Mouse (Mus musculus): ENCODE measurements at regions not wholly inside any gene's neighbourhood (a gene's known extent, or its start where the extent isn't known, plus 50 kb on each side); places are given as distances from the start of the nearest gene placed in this dataset.

DNA sequence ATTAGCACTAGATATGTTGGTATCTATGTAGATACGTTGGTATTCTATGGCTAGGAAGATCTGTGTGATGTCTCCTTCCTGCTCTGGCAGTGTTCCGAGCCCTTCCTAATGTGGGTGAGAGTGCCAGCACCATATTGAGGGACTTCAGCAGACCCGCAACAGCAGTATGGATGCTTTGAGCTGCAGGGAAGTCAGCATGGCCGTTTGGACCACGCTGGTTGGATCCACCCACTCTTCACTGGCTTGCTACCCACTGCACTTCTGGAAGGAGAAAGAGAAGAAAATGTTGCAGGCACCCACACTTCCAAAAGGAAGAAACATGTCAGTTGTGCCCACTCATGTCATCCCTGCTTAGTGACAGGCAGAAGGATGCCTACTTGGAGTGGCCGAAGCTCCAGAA, 346.2 kb upstream of the 3110018I06Rik start:
- ATAC-seq (ENCODE audit: low FRiP score) (no peak), DNase-seq (ENCODE audit: low spot score, missing footprints) (peak; percentile 53)
- H3K4me2 ChIP-seq, result no peak overlapping the region
- H3K9ac ChIP-seq (ENCODE audit: low read length), result no peak overlapping the region
- H3K4me3 ChIP-seq (ENCODE audit: low read depth, low read length), result no peak overlapping the region
- H3K4me1 ChIP-seq (ENCODE audit: control insufficient read depth, insufficient read depth, low read length), result no peaks in the 10 kb centered on the region
- no peak overlapping the region for H3K27ac ChIP-seq (ENCODE audit: low read depth, low read length)
- WGBS, result 91% methylated on average over 6 of the region's 6 CpGs
- no peaks in the 10 kb centered on the region for H3K9me3 ChIP-seq (ENCODE audit: control insufficient read depth, low read length)
- H3K27me3 ChIP-seq (ENCODE audit: control insufficient read depth, insufficient read depth, low read length), result no peaks in the 10 kb centered on the region
- no peaks in the 10 kb centered on the region for H3K36me3 ChIP-seq (ENCODE audit: control insufficient read depth, insufficient read depth, low read length)

DNA sequence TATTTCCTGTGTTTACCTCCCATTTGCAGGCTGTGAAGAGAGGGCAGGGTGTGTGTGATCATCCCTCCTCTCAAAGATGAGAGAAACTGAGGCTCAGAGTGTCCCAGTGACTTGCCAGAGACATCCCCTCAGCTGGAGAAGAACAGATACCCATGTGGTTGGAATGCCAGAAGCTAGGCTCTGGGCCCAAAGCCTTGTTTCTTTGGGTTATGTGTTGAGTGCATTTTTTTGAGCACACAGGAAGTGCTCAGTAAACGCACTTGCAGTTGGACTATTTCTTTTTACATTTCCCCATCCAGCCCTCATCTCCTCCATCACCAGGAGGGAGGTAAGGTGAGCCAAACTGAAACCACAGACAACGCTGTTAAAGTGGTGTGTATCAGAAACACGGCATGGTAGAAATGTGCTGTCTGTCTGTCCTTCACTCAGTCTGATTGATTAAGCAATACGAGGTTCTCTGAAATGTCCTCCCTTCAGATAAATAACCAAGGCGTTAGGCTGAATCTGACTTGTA, 341.8 kb upstream of the 3110018I06Rik start:
- Histone ChIP-seq H3K4me3 (ENCODE audit: low read depth, low read length) (no peak overlapping the region), H3K27me3 (ENCODE audit: control insufficient read depth, insufficient read depth, low read length) (no peaks in the 10 kb centered on the region), H3K36me3 (ENCODE audit: control insufficient read depth, insufficient read depth, low read length) (no peaks in the 10 kb centered on the region), H3K9me3 (ENCODE audit: control insufficient read depth, low read length) (no peaks in the 10 kb centered on the region), H3K4me1 (ENCODE audit: control insufficient read depth, insufficient read depth, low read length) (no peaks in the 10 kb centered on the region), H3K9ac (ENCODE audit: low read length) (no peak overlapping the region), H3K4me2 (no peak overlapping the region), H3K27ac (ENCODE audit: low read depth, low read length) (no peak overlapping the region)
- no peak for DNase-seq (ENCODE audit: low spot score, missing footprints)
- no peak for ATAC-seq (ENCODE audit: low FRiP score)
- WGBS, result 89% methylated on average over 5 of the region's 5 CpGs

DNA sequence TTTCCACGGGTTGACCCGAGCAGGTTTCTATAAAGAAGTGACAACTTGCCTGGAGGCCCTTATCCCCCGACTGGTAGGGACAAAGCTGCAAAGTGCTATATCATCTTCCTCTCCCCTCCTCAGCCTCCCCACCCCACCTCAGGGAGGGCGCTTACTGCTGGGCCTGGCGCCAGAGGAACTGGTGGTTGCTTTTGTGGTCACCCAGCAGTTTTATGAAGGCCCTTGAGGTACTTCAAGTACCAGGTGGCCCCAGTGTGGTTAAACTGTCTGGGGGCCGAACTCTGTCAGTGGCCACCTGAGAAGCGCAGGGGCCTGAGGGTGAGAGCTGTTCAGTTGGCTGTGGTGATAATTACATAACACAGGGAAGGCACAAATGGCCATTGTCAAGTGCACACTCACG, 340.0 kb upstream of the 3110018I06Rik start:
- Histone ChIP-seq H3K4me3 (ENCODE audit: low read depth, low read length) (no peak overlapping the region), H3K9ac (ENCODE audit: low read length) (no peak overlapping the region), H3K27me3 (ENCODE audit: control insufficient read depth, insufficient read depth, low read length) (no peaks in the 10 kb centered on the region), H3K36me3 (ENCODE audit: control insufficient read depth, insufficient read depth, low read length) (no peaks in the 10 kb centered on the region), H3K4me1 (ENCODE audit: control insufficient read depth, insufficient read depth, low read length) (no peaks in the 10 kb centered on the region), H3K4me2 (no peak overlapping the region), H3K27ac (ENCODE audit: low read depth, low read length) (no peak overlapping the region), H3K9me3 (ENCODE audit: control insufficient read depth, low read length) (no peaks in the 10 kb centered on the region)
- DNase-seq (ENCODE audit: low spot score, missing footprints) (no peak), ATAC-seq (ENCODE audit: low FRiP score) (no peak)
- 89% methylated on average over 8 of the region's 8 CpGs for WGBS

DNA sequence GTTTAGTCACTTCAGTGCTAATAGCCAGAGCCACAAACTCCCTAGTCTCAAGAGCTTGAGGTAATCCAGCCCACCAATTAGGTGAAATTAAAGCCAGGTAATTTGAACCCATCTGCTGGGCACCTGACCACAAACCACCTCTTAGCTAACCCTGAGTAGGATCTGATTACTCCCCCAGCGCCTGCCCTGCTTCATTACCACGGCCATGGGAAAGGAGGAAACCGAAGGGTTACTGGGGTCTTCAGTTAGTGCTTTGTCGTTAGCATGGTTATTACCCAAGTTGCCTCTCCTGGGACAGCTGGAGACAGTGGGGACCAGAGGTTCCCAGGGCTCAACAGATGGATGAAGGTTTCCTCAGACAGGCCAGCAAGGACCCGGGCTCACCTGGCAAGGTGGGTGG, 337.3 kb upstream of the 3110018I06Rik start:
- no peak for ATAC-seq (ENCODE audit: low FRiP score)
- DNase-seq (ENCODE audit: low spot score, missing footprints), result no peak
- Histone ChIP-seq H3K36me3 (ENCODE audit: control insufficient read depth, insufficient read depth, low read length) (no peaks in the 10 kb centered on the region), H3K4me1 (ENCODE audit: control insufficient read depth, insufficient read depth, low read length) (no peaks in the 10 kb centered on the region), H3K4me2 (no peak overlapping the region), H3K4me3 (ENCODE audit: low read depth, low read length) (no peak overlapping the region), H3K27ac (ENCODE audit: low read depth, low read length) (no peak overlapping the region), H3K27me3 (ENCODE audit: control insufficient read depth, insufficient read depth, low read length) (no peaks in the 10 kb centered on the region), H3K9me3 (ENCODE audit: control insufficient read depth, low read length) (no peaks in the 10 kb centered on the region), H3K9ac (ENCODE audit: low read length) (no peak overlapping the region)
- 88% methylated on average over 5 of the region's 5 CpGs for WGBS

DNA sequence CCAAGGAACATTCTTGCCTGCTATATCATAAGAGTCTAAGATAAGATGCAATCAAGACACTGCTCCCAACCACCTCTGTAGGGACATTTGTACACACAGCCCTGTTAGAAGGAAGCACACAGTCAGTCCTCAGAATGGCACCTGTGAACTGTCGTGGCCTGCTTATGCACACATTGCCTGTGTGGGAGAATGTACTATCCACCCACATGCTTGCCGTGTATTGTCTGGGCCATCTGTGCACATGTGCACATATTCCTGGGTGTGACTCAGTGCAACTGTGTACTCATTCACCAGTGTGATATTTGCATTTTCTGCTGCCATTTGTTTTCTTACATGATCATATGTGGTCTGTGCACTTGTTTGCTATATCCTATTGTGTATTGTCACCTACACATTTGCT, 333.8 kb upstream of the 3110018I06Rik start:
- Histone ChIP-seq H3K36me3 (ENCODE audit: control insufficient read depth, insufficient read depth, low read length) (no peaks in the 10 kb centered on the region), H3K27me3 (ENCODE audit: control insufficient read depth, insufficient read depth, low read length) (no peaks in the 10 kb centered on the region), H3K4me2 (no peak overlapping the region), H3K4me1 (ENCODE audit: control insufficient read depth, insufficient read depth, low read length) (no peaks in the 10 kb centered on the region), H3K4me3 (ENCODE audit: low read depth, low read length) (no peak overlapping the region), H3K27ac (ENCODE audit: low read depth, low read length) (no peak overlapping the region), H3K9ac (ENCODE audit: low read length) (no peak overlapping the region), H3K9me3 (ENCODE audit: control insufficient read depth, low read length) (no peaks in the 10 kb centered on the region)
- 90% methylated on average over 2 of the region's 2 CpGs for WGBS
- ATAC-seq (ENCODE audit: low FRiP score), result no peak
- no peak for DNase-seq (ENCODE audit: low spot score, missing footprints)

DNA sequence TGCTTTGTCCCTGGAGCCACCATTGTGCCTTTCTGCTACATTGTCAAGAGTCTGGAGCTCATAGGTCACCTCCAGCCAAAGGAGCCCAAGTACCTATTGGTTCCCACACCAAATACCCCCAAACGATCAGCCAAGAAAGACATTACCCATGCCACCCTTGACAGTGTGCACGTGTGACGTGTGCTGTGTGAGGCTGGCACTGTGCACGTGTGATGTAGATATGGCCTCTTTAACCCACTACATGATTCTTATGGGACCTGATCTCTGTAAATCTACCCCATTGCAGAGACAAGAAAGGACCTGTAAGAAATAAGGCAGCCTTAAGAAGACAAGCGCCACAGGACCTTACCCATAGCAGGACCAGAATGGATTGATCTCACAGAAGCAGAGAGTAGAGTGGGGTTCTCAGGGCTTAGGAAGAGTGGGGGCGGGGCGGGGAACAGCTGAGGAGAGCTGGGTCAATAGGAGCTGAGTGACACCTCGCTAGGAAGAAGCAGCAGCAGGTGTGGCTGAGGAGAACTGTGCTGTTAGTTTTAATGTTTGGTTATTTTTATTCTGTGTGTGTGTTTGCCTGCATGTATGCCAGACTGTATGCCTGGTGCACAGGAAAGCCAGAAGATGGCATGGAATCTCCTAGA, 331.5 kb upstream of the 3110018I06Rik start:
- no peaks in the 10 kb centered on the region for H3K9me3 ChIP-seq (ENCODE audit: control insufficient read depth, low read length)
- H3K36me3 ChIP-seq (ENCODE audit: control insufficient read depth, insufficient read depth, low read length), result no peaks in the 10 kb centered on the region
- no peaks in the 10 kb centered on the region for H3K27me3 ChIP-seq (ENCODE audit: control insufficient read depth, insufficient read depth, low read length)
- no peak overlapping the region for H3K27ac ChIP-seq (ENCODE audit: low read depth, low read length)
- no peak overlapping the region for H3K4me2 ChIP-seq
- H3K9ac ChIP-seq (ENCODE audit: low read length), result no peak overlapping the region
- H3K4me1 ChIP-seq (ENCODE audit: control insufficient read depth, insufficient read depth, low read length), result no peaks in the 10 kb centered on the region
- no peak for DNase-seq (ENCODE audit: low spot score, missing footprints)
- WGBS, result 81% methylated on average over 8 of the region's 8 CpGs
- H3K4me3 ChIP-seq (ENCODE audit: low read depth, low read length), result no peak overlapping the region
- ATAC-seq (ENCODE audit: low FRiP score), result no peak

DNA sequence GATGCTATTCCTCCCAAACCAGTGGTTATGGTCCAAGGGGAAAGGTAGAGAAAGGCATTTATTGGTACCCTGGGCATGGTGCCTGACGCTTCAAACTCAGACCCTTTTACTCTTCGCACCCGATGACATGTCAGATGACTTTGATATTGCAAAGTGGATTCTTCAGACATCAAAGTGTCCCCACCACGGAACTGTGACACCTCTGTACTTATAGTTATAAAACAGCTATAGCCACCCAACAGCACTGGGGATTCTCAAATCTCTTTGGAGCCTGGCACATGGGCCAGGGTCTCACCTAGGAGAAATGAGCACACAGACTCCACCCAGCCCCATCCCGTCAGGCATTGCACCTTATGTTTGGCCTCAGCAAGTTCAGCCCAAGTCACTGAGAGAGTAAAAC, 329.3 kb upstream of the 3110018I06Rik start:
- no peak overlapping the region for H3K4me2 ChIP-seq

DNA sequence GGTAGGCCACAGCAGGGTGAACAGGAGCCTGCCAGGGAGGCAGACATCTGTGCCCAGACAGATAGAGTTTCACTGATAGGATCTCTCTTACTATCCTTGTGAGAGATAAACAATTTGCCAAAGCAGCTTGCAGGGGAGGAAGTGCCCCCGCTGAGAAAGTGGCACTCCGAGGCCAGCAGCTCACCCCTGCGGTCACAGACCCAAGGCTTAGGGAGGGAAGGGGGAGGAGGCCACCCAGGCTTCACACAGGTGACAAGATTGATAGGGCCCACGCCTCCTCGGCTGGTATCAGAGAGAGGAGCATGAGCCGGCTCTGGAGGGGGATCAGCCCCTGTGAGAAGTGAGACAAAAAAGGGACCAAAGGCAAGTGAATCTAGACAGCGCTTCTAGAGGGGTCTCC, 328.3 kb upstream of the 3110018I06Rik start:
- Histone ChIP-seq H3K4me1 (ENCODE audit: control insufficient read depth, insufficient read depth, low read length) (no peaks in the 10 kb centered on the region), H3K4me2 (no peak overlapping the region), H3K9me3 (ENCODE audit: control insufficient read depth, low read length) (no peaks in the 10 kb centered on the region), H3K36me3 (ENCODE audit: control insufficient read depth, insufficient read depth, low read length) (no peaks in the 10 kb centered on the region), H3K27ac (ENCODE audit: low read depth, low read length) (no peak overlapping the region), H3K27me3 (ENCODE audit: control insufficient read depth, insufficient read depth, low read length) (no peaks in the 10 kb centered on the region), H3K9ac (ENCODE audit: low read length) (0 out of 2 replicates have a peak overlapping the region, but pooled peaks have one; percentile 14), H3K4me3 (ENCODE audit: low read depth, low read length) (no peak overlapping the region)
- DNase-seq (ENCODE audit: low spot score, missing footprints), result no peak
- 12% methylated on average over 7 of the region's 7 CpGs for WGBS
- no peak for ATAC-seq (ENCODE audit: low FRiP score)

More for the DNA sequence above, 329.3 kb upstream of the 3110018I06Rik start:
- ATAC-seq (ENCODE audit: low FRiP score) (no peak), DNase-seq (ENCODE audit: low spot score, missing footprints) (no peak)
- no peaks in the 10 kb centered on the region for H3K36me3 ChIP-seq (ENCODE audit: control insufficient read depth, insufficient read depth, low read length)
- H3K27me3 ChIP-seq (ENCODE audit: control insufficient read depth, insufficient read depth, low read length), result no peaks in the 10 kb centered on the region
- no peak overlapping the region for H3K4me3 ChIP-seq (ENCODE audit: low read depth, low read length)
- 85% methylated on average over 5 of the region's 5 CpGs for WGBS
- no peak overlapping the region for H3K27ac ChIP-seq (ENCODE audit: low read depth, low read length)
- no peak overlapping the region for H3K9ac ChIP-seq (ENCODE audit: low read length)
- no peaks in the 10 kb centered on the region for H3K9me3 ChIP-seq (ENCODE audit: control insufficient read depth, low read length)
- no peaks in the 10 kb centered on the region for H3K4me1 ChIP-seq (ENCODE audit: control insufficient read depth, insufficient read depth, low read length)

DNA sequence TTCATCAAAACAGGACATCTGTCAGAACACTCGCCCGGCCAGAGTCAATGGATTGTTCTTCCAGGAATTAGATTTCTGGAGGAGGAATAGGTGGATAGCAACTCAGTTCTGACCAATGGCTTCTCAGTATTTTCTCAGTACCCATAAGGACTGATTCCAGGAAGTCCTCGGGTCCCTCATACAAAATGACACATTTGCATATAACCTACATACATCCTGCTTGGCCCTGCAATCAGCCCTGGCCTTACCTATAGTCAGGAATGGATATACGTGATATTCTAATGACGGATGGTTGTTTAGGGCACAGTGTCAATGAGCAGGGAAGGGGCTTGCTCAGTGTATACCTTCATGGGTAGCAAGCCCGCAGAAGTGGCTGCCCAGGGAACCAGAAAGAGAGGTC, 327.8 kb upstream of the 3110018I06Rik start:
- H3K4me2 ChIP-seq, result no peak overlapping the region
- 63% methylated on average over 6 of the region's 6 CpGs for WGBS

More for the DNA sequence above, 327.8 kb upstream of the 3110018I06Rik start:
- H3K4me3 ChIP-seq (ENCODE audit: low read depth, low read length), result no peak overlapping the region
- no peaks in the 10 kb centered on the region for H3K9me3 ChIP-seq (ENCODE audit: control insufficient read depth, low read length)
- no peaks in the 10 kb centered on the region for H3K27me3 ChIP-seq (ENCODE audit: control insufficient read depth, insufficient read depth, low read length)
- ATAC-seq (ENCODE audit: low FRiP score), result no peak
- H3K9ac ChIP-seq (ENCODE audit: low read length), result no peak overlapping the region
- H3K36me3 ChIP-seq (ENCODE audit: control insufficient read depth, insufficient read depth, low read length), result no peaks in the 10 kb centered on the region
- no peak for DNase-seq (ENCODE audit: low spot score, missing footprints)
- H3K4me1 ChIP-seq (ENCODE audit: control insufficient read depth, insufficient read depth, low read length), result no peaks in the 10 kb centered on the region
- no peak overlapping the region for H3K27ac ChIP-seq (ENCODE audit: low read depth, low read length)
